Mouse (Mus musculus): ENCODE measurements at regions not wholly inside any gene's neighbourhood (a gene's known extent, or its start where the extent isn't known, plus 50 kb on each side); places are given as distances from the start of the nearest gene placed in this dataset.

GRCm38 (mm10) chr17:48645056-48645455 lies 190.4 kb downstream of the Unc5cl start:
- H3K27me3 ChIP-seq (ENCODE audit: insufficient read depth, low read length) = no peaks in the 10 kb centered on the region
- no peak overlapping the region for H3K4me3 ChIP-seq (ENCODE audit: low read depth, low read length)
- no peak for ATAC-seq (ENCODE audit: extremely low read depth, insufficient number of reproducible peaks, low FRiP score, poor library complexity, severe bottlenecking)
- no peaks in the 10 kb centered on the region for H3K4me1 ChIP-seq (ENCODE audit: insufficient read depth, low read depth, low read length)
- TF ChIP-seq CTCF (IDR thresholded peaks at IDR 0.05; ENCODE audit: low read depth, low read length) = no peak
- TF ChIP-seq GATA1 (IDR thresholded peaks at IDR 0.05; ENCODE audit: borderline replicate concordance, low read length) = no peak
- no peak for TF ChIP-seq GATA2 (IDR thresholded peaks at IDR 0.05; ENCODE audit: borderline replicate concordance, low read depth, low read length)
- no peak for TF ChIP-seq POLR2AphosphoS5 (IDR thresholded peaks at IDR 0.05; ENCODE audit: insufficient replicate concordance, low read depth, low read length)
- no peak for TF ChIP-seq TAL1 (conservative IDR thresholded peaks at IDR 0.05; ENCODE audit: low read depth, low read length)
- H3K9me3 ChIP-seq (replicated peaks) = peaks cover 44% of the 10 kb centered on the region
- DNase-seq (ENCODE audit: low spot score) = no peak
- no peaks in the 10 kb centered on the region for H3K36me3 ChIP-seq (replicated peaks)

DNA sequence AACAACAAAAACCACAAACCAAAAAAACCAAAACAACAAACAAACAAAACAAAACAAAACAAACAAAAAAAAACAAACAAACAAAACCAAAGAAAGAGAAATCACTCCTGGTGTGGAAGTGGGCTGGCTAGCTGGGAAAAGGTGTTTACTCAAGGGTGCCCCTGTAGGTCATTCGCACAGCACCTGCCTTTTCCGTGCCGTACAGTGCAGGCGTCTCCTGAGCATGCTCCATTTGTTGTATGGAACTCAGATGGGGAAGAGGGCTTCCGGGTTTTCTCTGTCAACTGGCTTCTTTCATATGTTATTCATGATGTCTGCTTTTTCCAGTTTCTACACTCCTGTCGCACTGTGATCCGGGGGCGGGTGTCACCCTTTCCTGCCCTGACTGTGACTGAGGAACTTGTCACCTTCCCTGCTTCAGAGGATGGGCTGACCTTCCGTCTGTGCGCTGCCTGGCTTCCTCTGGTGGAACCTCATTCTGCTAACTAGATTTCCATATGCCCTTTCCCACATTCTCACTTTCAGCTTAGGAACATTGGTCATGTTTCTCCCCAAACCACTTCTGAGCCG lies 192.0 kb downstream of the Unc5cl start:
- Histone ChIP-seq H3K4me3 (ENCODE audit: low read depth, low read length) (no peak overlapping the region), H3K4me1 (ENCODE audit: insufficient read depth, low read depth, low read length) (no peaks in the 10 kb centered on the region), H3K9me3 (replicated peaks) (peaks cover 43% of the 10 kb centered on the region), H3K36me3 (replicated peaks) (no peaks in the 10 kb centered on the region), H3K27me3 (ENCODE audit: insufficient read depth, low read length) (no peaks in the 10 kb centered on the region)
- TF ChIP-seq GATA2 (IDR thresholded peaks at IDR 0.05; ENCODE audit: borderline replicate concordance, low read depth, low read length) (no peak), TAL1 (conservative IDR thresholded peaks at IDR 0.05; ENCODE audit: low read depth, low read length) (no peak), CTCF (IDR thresholded peaks at IDR 0.05; ENCODE audit: low read depth, low read length) (no peak), GATA1 (IDR thresholded peaks at IDR 0.05; ENCODE audit: borderline replicate concordance, low read length) (no peak), POLR2AphosphoS5 (IDR thresholded peaks at IDR 0.05; ENCODE audit: insufficient replicate concordance, low read depth, low read length) (no peak)
- DNase-seq (ENCODE audit: low spot score) (no peak), ATAC-seq (ENCODE audit: extremely low read depth, insufficient number of reproducible peaks, low FRiP score, poor library complexity, severe bottlenecking) (no peak)

- H3K4me3 ChIP-seq (ENCODE audit: low read depth, low read length) = no peak overlapping the region
- H3K27me3 ChIP-seq (ENCODE audit: insufficient read depth, low read length) = no peaks in the 10 kb centered on the region
- peaks cover 44% of the 10 kb centered on the region for H3K9me3 ChIP-seq (replicated peaks)
- ATAC-seq (ENCODE audit: extremely low read depth, insufficient number of reproducible peaks, low FRiP score, poor library complexity, severe bottlenecking) (no peak), DNase-seq (ENCODE audit: low spot score) (no peak)
- TF ChIP-seq GATA1 (IDR thresholded peaks at IDR 0.05; ENCODE audit: borderline replicate concordance, low read length) = no peak
- TF ChIP-seq TAL1 (conservative IDR thresholded peaks at IDR 0.05; ENCODE audit: low read depth, low read length) = no peak
- TF ChIP-seq CTCF (IDR thresholded peaks at IDR 0.05; ENCODE audit: low read depth, low read length) = no peak
- no peak for TF ChIP-seq POLR2AphosphoS5 (IDR thresholded peaks at IDR 0.05; ENCODE audit: insufficient replicate concordance, low read depth, low read length)
- no peak for TF ChIP-seq GATA2 (IDR thresholded peaks at IDR 0.05; ENCODE audit: borderline replicate concordance, low read depth, low read length)
- no peaks in the 10 kb centered on the region for H3K36me3 ChIP-seq (replicated peaks)
- no peaks in the 10 kb centered on the region for H3K4me1 ChIP-seq (ENCODE audit: insufficient read depth, low read depth, low read length)
Measured at GRCm38 (mm10) chr17:48647431-48647830, 192.7 kb downstream of the Unc5cl start.

GRCm38 (mm10) chr17:48650556-48650955 lies 195.9 kb downstream of the Unc5cl start:
- no peaks in the 10 kb centered on the region for H3K4me1 ChIP-seq (ENCODE audit: insufficient read depth, low read depth, low read length)
- H3K9me3 ChIP-seq (replicated peaks) = peaks cover 41% of the 10 kb centered on the region
- no peak for DNase-seq (ENCODE audit: low spot score)
- no peaks in the 10 kb centered on the region for H3K27me3 ChIP-seq (ENCODE audit: insufficient read depth, low read length)
- no peak for ATAC-seq (ENCODE audit: extremely low read depth, insufficient number of reproducible peaks, low FRiP score, poor library complexity, severe bottlenecking)
- H3K4me3 ChIP-seq (ENCODE audit: low read depth, low read length) = no peak overlapping the region
- H3K36me3 ChIP-seq (replicated peaks) = no peaks in the 10 kb centered on the region
- TF ChIP-seq GATA2 (IDR thresholded peaks at IDR 0.05; ENCODE audit: borderline replicate concordance, low read depth, low read length) (no peak), TAL1 (conservative IDR thresholded peaks at IDR 0.05; ENCODE audit: low read depth, low read length) (no peak), GATA1 (IDR thresholded peaks at IDR 0.05; ENCODE audit: borderline replicate concordance, low read length) (no peak), POLR2AphosphoS5 (IDR thresholded peaks at IDR 0.05; ENCODE audit: insufficient replicate concordance, low read depth, low read length) (no peak), CTCF (IDR thresholded peaks at IDR 0.05; ENCODE audit: low read depth, low read length) (no peak)

DNA sequence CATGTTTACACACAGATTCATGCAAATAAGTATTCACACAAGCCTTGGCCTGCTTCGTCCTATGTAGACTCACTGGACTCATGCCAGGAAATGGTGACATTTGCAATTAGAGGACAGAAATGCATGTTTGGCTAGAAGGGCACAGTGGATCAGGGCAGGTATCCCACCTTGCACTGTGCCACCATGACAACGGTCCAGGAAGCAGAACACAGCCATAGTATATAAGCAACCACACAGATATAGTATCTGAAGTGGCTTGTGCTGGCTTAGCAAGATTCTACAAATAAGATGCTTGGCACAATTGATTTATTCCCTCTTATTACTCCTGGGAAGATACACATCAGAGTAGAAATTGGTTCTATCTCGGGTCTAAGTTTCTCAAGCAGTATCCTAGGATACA lies 218.0 kb downstream of the Unc5cl start:
- H3K36me3 ChIP-seq (replicated peaks) = no peaks in the 10 kb centered on the region
- H3K4me1 ChIP-seq (ENCODE audit: insufficient read depth, low read depth, low read length) = no peaks in the 10 kb centered on the region
- H3K9me3 ChIP-seq (replicated peaks) = peaks cover 28% of the 10 kb centered on the region
- DNase-seq (ENCODE audit: low spot score) = no peak
- TF ChIP-seq GATA2 (IDR thresholded peaks at IDR 0.05; ENCODE audit: borderline replicate concordance, low read depth, low read length) = no peak
- TF ChIP-seq TAL1 (conservative IDR thresholded peaks at IDR 0.05; ENCODE audit: low read depth, low read length) = no peak
- no peak for TF ChIP-seq GATA1 (IDR thresholded peaks at IDR 0.05; ENCODE audit: borderline replicate concordance, low read length)
- no peak for TF ChIP-seq CTCF (IDR thresholded peaks at IDR 0.05; ENCODE audit: low read depth, low read length)
- TF ChIP-seq POLR2AphosphoS5 (IDR thresholded peaks at IDR 0.05; ENCODE audit: insufficient replicate concordance, low read depth, low read length) = no peak
- H3K27me3 ChIP-seq (ENCODE audit: insufficient read depth, low read length) = no peaks in the 10 kb centered on the region
- no peak overlapping the region for H3K4me3 ChIP-seq (ENCODE audit: low read depth, low read length)
- no peak for ATAC-seq (ENCODE audit: extremely low read depth, insufficient number of reproducible peaks, low FRiP score, poor library complexity, severe bottlenecking)

DNA sequence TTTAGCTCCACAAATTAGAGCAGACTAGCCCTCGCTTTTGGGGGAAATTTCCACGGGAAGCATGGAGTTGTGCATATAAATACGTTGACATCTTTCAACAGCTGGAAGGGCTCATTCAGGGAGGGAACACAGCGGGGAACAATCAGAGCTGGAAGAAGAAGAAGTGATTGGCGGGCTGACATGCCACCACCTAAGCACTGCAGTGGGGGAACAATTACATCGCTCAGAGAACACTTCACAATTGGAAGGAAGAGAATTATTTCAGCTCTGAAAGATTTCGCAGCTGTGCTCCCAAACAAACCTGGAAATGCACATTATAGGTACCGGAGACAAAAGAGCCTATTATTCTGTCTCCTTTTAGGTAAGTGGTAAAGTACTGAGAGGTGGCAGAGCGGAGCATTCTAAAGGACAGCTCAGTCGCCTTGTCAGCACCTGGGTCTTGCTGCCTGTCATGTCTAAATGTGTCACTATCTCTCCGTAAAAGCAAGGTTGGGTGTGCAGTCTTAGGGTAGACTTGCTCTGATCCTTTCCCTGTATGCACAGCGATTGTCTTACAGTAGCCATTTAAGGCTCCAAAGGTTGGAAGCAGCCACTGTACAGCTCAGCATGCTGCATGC lies 223.6 kb downstream of the Unc5cl start:
- Histone ChIP-seq H3K9me3 (replicated peaks) (peaks cover 60% of the 10 kb centered on the region), H3K36me3 (replicated peaks) (no peaks in the 10 kb centered on the region), H3K4me3 (ENCODE audit: low read depth, low read length) (no peak overlapping the region), H3K27me3 (ENCODE audit: insufficient read depth, low read length) (no peaks in the 10 kb centered on the region), H3K4me1 (ENCODE audit: insufficient read depth, low read depth, low read length) (no peaks in the 10 kb centered on the region)
- TF ChIP-seq GATA2 (IDR thresholded peaks at IDR 0.05; ENCODE audit: borderline replicate concordance, low read depth, low read length) = no peak
- TF ChIP-seq TAL1 (conservative IDR thresholded peaks at IDR 0.05; ENCODE audit: low read depth, low read length) = no peak
- TF ChIP-seq GATA1 (IDR thresholded peaks at IDR 0.05; ENCODE audit: borderline replicate concordance, low read length) = no peak
- no peak for TF ChIP-seq CTCF (IDR thresholded peaks at IDR 0.05; ENCODE audit: low read depth, low read length)
- TF ChIP-seq POLR2AphosphoS5 (IDR thresholded peaks at IDR 0.05; ENCODE audit: insufficient replicate concordance, low read depth, low read length) = no peak
- no peak for DNase-seq (ENCODE audit: low spot score)
- ATAC-seq (ENCODE audit: extremely low read depth, insufficient number of reproducible peaks, low FRiP score, poor library complexity, severe bottlenecking) = no peak

All from G1E (cell line).